Mouse (Mus musculus): ENCODE measurements around the gene Nfya. TPM values are rescaled to one million over a fixed set of nuclear protein-coding genes. Genes with fewer than 3 reads are reported as not detected.
"Not testable (repeated sequence)": the region's sequence is repeated elsewhere in the genome, so short reads cannot be mapped to it uniquely, and the experiment has no call there.

The Nfya gene
- total RNA-seq, 2 experiments from 2014 or later, result 5.4 to 7.3 TPM

GRCm38 (mm10) chr17:48401710-48402109 is 8.0 kb downstream of the Nfya start:
- DNase-seq (ENCODE audit: low spot score), result no peak

DNA sequence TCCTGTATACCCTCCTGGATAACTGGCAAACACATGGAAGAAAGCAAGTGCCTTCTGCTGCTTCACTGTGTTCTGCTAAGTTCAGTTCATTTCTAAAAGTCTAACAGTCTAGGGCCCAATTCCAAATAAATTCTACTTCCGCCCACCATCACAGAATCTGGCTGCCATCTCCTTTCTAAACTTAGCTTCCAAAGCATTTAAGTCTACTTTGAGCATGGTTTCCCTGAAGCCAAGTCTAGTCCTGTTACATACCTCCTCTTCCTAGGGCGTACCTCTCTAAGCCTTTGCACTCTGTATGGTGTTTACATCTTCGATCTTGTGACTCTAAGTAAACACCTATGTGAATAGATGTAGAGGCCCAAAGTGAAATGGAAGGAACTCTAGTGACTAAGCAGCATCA is 17.1 kb downstream of the Nfya start:
- no peak for DNase-seq (ENCODE audit: low spot score)

- no peak for DNase-seq (ENCODE audit: low spot score)
These were observed 18.3 kb downstream of the Nfya start for GRCm38 (mm10) chr17:48391446-48391845.

- no peak for DNase-seq (ENCODE audit: low spot score)
These were observed 20.3 kb downstream of the Nfya start for GRCm38 (mm10) chr17:48389442-48389841.

DNA sequence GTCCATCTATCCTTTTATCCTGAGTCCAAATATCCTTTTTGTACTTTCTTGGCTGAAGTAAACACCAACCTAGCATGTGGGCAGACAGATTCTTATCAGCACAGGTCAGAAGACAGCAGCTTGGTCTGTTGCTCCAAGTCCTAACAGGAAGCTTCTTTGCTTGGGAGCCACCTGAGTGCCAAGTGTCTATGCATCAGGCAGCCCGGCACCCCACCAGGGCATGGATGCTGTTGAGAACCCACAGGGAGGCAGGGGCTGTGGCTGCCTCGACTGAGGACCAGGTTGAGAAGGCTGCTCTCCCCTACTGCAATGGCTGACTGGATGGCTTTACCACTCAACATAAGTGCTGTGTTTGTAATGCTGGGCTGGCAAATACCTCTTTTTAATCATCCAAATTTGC is 21.0 kb downstream of the Nfya start:
- DNase-seq (ENCODE audit: low spot score), result no peak

GRCm38 (mm10) chr17:48385786-48386461 is 23.8 kb downstream of the Nfya start:
- DNase-seq (ENCODE audit: low spot score), result no peak

- DNase-seq (ENCODE audit: low spot score), result no peak
These were observed 30.7 kb downstream of the Nfya start for GRCm38 (mm10) chr17:48379050-48379449.

- no peak for DNase-seq (ENCODE audit: low spot score)
These were observed 33.6 kb downstream of the Nfya start for GRCm38 (mm10) chr17:48376102-48376501.

GRCm38 (mm10) chr17:48372987-48373386 is 36.7 kb downstream of the Nfya start:
- no peak for DNase-seq (ENCODE audit: low spot score)

- DNase-seq (ENCODE audit: low spot score), result no peak
These were observed 38.1 kb downstream of the Nfya start for GRCm38 (mm10) chr17:48371621-48372020.

DNA sequence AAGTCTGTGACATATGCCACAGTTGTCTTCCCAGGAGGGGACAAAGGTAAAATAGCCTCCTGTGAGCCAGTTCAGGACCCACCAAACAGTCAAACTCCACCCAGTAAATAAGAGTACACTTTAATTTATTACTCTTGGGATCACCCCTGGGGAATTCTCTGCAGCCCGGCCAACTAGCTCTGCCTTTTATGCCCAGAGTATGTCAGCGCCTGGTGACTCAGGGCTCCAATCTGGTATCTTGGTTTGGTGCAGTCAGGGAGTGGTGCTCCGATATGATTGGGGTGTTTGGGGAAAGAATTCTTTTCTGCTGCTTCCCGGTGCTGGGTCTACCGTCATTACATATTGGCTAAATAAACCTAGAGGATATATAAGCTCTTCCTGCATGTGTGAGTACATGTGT is 42.9 kb downstream of the Nfya start:
- no peak for DNase-seq (ENCODE audit: low spot score)

DNA sequence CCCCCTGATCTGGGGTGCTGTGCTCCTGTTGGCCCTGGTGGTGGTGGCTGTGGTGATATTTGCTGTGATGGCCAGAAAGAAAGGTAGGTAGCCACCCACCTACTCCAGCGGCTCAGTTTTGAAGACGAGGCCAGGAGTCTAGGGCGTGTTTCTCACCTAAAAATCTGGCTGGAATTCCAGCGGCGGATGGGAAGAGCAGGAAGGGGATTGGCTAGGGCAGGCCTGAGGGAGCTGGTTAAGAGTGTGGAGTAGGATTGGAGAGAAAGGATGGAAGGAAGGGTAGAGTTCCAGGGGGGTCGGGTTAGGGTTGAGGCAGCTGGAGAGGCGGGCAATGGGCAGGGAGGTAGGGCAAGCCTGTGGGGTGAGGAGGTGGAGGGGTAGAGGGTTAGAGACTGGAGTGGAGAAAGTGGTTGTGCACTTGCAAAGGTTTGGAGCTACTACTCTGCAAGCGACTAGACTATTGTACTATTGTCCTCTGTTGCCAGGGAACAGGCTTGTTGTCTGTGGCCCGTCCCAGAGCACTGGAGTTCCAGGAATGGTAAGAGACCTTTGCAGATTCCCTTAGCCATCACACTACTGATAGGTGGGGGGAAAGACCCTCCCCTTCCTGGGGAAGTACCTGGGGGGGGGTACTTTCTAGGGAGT is 44.1 kb downstream of the Nfya start:
- DNase-seq (ENCODE audit: low spot score), result no peak

GRCm38 (mm10) chr17:48363421-48363965 is 46.2 kb downstream of the Nfya start:
- no peak for DNase-seq (ENCODE audit: low spot score)

DNA sequence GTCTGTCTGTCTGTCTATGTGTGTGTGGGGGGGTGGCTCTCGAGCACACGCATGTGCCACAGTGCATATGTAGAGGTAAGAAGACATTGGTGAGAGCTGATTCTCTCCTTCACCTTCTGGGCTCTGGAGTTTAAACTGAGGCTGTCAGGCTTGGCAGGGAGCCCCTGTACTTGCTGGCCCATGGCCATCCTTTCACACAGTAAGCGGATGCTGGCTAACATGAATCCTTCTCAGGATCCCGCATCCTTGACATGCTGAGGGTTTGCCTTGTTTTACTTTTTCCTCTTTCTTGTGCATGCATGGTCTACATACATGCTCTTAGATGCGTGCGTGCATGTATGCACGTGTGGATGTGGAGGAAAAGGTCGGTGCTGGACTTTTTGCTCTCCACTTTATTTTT is 46.7 kb downstream of the Nfya start:
- peak; percentile 23 for DNase-seq (ENCODE audit: low spot score)

DNA sequence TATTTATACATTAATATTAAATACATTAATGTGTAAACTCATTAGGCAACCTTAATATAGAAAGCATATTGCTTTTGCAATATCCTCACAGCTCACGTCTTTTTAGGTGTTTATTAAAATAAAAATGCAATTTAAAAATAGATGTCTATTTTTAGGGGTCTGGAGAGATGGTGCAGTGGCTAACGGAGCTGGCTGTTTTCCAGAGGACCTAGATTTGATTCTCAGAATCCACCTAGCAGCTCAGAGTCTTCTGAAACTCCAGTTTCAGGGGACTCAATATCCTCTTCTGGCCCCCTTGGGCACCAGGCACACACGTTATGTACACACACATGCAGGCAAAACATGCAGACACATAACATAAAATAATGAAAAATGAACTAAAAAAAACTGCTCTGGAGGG is 47.4 kb downstream of the Nfya start:
- no peak for DNase-seq (ENCODE audit: low spot score)

GRCm38 (mm10) chr17:48360462-48360861 is 49.2 kb downstream of the Nfya start:
- no peak for DNase-seq (ENCODE audit: low spot score)

DNA sequence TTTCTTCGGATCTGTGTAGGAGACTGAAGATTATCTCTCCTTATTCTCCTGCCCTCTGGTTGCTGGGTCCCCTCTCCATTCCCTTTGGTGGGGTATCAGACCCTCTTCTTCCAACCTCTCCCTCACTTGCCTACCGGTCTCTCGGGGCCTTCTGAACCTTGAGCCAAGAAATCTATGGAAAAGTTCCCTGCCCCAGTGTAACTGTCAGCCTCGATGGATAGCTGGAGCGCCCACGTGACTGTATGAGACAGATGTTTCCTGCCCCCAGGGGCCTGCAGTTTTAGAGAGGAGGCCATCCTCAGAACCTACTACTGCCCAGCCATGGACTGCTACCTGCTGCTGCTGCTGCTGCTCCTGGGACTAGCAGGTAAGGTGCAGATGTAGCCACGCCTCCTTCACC is 50.1 kb downstream of the Nfya start, which contains the start of gene Treml1:
TSS of gene Treml1 (plus strand) at position 301 of the 400 bp plus-strand sequence.
- DNase-seq (ENCODE audit: low spot score), result no peak

DNA sequence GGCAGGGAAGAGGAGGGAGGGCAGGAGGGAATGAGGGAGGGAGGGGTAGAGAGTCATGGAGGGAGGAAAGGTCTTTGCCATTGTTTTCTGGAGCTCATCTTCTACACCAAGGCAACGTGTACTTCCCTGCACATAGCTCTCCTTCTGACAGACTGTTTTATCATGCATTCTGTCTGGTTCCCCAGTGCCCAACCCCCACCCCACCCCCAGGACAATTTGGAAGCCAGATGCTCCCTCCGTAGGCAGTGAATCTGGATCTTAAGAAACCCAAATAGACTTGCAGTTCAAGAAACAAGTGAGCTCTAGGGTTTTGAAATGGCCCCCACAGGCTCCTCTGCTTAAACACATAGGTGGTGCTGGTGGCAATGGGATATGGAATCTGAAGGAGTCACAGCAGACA is 51.8 kb downstream of the Nfya start:
- no peak for DNase-seq (ENCODE audit: low spot score)

- no peak for DNase-seq (ENCODE audit: low spot score)
These were observed 53.9 kb downstream of the Nfya start for GRCm38 (mm10) chr17:48355822-48356221.

DNA sequence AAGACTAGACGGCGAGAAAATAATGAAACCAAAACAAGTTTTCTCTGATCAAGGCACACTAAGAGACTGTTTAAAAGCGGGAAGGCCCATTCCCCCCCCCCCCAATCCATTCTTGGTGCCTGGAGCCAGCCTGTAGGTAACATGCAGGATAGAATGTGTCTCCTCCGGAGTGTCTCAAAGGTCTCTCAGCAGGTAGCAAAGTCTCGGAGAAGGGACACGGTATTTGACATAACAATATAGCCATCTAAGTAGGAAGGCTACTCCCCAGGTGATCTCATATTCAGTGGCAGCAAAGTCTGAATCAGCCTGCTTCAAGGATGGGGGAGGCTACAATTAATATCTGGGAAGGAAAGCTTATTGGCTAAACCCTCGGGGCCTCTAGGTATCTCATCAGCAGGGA is 56.7 kb downstream of the Nfya start:
- not testable (repeated sequence) for DNase-seq (ENCODE audit: low spot score)

DNA sequence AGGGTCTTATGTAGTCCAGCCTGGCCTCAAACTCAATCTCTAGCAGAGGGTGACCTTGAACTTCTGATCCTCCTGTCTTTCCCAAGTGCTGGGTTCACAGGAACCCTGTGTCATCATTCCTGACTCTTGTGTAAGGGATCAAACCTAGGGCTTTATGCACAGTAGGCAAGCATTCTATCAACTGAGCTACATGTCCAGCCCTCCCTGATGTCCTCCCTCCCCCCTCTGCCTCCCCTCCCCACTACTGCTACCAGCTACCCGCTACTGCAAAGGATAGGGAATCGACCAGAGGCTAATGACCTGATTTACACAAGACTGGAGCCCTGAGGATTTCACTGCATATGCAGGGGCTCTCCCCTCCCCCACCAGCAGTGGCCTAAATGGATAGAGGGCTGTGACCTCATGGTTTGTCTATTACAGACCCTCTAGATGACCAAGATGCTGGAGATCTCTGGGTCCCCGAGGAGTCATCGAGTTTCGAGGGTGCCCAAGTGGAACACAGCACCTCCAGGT is 59.0 kb downstream of the Nfya start:
- DNase-seq (ENCODE audit: low spot score), result no peak

DNA sequence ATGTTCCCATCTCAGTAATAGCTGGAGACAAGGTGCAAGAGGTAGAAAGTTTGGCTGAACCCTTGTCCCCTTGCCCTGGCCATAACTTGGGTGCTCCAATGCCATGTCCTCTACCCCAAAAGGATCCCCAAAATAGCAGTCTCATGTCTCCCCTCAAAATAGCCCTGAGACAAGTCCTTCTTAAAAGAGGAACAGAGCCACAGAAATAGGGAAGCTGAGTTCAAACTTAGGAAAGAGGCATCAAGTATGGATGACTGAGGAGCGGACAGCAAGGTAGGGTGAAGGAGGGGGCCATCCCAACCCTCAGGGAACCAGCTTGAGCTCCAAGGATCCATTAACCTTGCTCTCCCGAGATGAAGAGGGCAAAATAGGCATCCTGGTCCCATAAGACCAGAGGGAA is 62.4 kb downstream of the Nfya start:
- no peak for DNase-seq (ENCODE audit: low spot score)

GRCm38 (mm10) chr17:48346834-48347233 is 62.9 kb downstream of the Nfya start:
- no peak for DNase-seq (ENCODE audit: low spot score)
